Mouse (Mus musculus) adipocyte (in vitro differentiated cells): ENCODE measurements around the gene Defb19.

Experiments used
- DNase-seq: peaks from one replicate; pipeline ENCODE4 v3.0.0-alpha.2; 2016; ENCODE audit warnings: low spot score

The Defb19 gene

GRCm38 (mm10) chr2:152586926-152587560 is 6.9 kb upstream of the Defb19 start:
- DNase-seq = peak; percentile 28

GRCm38 (mm10) chr2:152580612-152581011 is 500 bp upstream of the Defb19 start:
- no peak for DNase-seq

GRCm38 (mm10) chr2:152573484-152573883 is 6.6 kb downstream of the Defb19 start:
- no peak for DNase-seq

GRCm38 (mm10) chr2:152572114-152572794 is 7.9 kb downstream of the Defb19 start, which contains the start of gene Defb21:
Defb21 (plus strand) TSS chr2:152572744.
- no peak for DNase-seq

GRCm38 (mm10) chr2:152570313-152570712 is 9.8 kb downstream of the Defb19 start:
- DNase-seq = no peak

GRCm38 (mm10) chr2:152569881-152570280 is 10.2 kb downstream of the Defb19 start:
- DNase-seq = no peak

- no peak for DNase-seq
These were observed 11.1 kb downstream of the Defb19 start, which contains the start of gene Gm17416 for GRCm38 (mm10) chr2:152569038-152569437. Gm17416 (plus strand) TSS chr2:152569338.

- no peak for DNase-seq
These were observed 23.5 kb downstream of the Defb19 start for GRCm38 (mm10) chr2:152556655-152557054.

GRCm38 (mm10) chr2:152553774-152554423 is 26.2 kb downstream of the Defb19 start:
- DNase-seq = peak; percentile 54

- DNase-seq = peak; percentile 20
These were observed 32.0 kb downstream of the Defb19 start for GRCm38 (mm10) chr2:152548124-152548523.

GRCm38 (mm10) chr2:152544691-152545090 is 35.4 kb downstream of the Defb19 start:
- peak; percentile 10 for DNase-seq

- no peak for DNase-seq
These were observed 36.6 kb downstream of the Defb19 start for GRCm38 (mm10) chr2:152543478-152543877.

- no peak for DNase-seq
These were observed 37.2 kb downstream of the Defb19 start for GRCm38 (mm10) chr2:152542897-152543296.

- no peak for DNase-seq
These were observed 38.1 kb downstream of the Defb19 start for GRCm38 (mm10) chr2:152541979-152542378.

GRCm38 (mm10) chr2:152539944-152540710 is 40.0 kb downstream of the Defb19 start, which contains the start of gene Defb29:
Defb29 (minus strand) TSS chr2:152540098.
- no peak for DNase-seq
